Mouse (Mus musculus): Measurements from ENCODE around the gene Chid1. TPM values are rescaled to one million over a fixed set of nuclear protein-coding genes. Genes with fewer than 3 reads are reported as not detected.

Chid1 gene
- polyA plus RNA-seq (2015; fragmentation: Nextera tagmentation; extraction: Ambion mirVana) = 36.6 and 45.5 TPM in 2 replicates

DNA sequence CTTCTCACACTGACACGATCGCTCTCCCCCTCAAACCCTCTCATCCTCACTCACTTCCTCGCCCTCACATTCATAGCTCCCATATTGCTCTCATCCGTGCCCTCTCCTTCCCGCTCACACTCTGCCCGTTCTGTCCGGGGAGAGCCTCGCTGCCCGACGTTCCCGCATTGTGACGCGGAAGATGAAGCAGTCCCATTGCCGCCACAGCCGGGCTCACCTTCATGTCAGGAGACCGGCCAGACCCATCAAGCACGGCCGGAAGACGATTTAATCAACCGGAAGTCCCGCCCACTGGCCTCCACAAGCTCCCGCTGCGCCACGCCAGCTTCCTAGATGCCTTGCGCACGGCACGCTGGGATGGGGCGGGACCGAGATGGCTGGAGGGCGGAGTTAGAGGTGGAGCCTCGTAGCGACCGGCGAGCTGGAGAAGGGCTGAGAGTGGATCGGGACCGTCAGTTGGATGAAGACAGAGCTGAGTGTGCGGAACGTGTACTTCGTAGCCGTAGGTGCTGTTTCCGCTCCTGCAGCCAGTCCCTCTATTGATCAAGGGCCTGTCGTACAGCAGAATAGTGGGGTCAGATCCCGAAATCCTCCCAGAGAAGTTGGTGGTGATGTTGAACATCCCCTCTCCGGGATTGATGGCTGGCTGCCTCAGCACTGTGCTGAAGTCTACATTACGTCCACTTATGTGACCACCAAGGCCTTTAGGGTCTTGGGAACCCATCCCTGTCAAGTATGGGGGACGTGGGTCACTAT, at the start of gene Chid1:
Gene Chid1, minus strand, starts transcription at position 302 of the 756 bp plus-strand sequence.
- Histone ChIP-seq H3K9me3 (no peaks in the 10 kb centered on the region), H3K27ac (peak within 1 kb of the TSS; percentile 88), H3K36me3 (no peaks in the 10 kb centered on the region; the same call in 1 of the 2 replicates), H3K9ac (peak within 1 kb of the TSS; percentile 86), H3K4me3 (peak within 1 kb of the TSS; percentile 67), H3K4me2 (peak within 1 kb of the TSS; percentile 81), H3K27me3 (0 out of 2 replicates have a peak, but pooled peaks cover 4% of the 10 kb centered on the region), H3K4me1 (replicated peaks) (peaks cover 26% of the 10 kb centered on the region)
- ATAC-seq (ENCODE audit: low FRiP score) = peak; percentile 96
- WGBS = 1% methylated on average over 46 of the region's 46 CpGs

DNA sequence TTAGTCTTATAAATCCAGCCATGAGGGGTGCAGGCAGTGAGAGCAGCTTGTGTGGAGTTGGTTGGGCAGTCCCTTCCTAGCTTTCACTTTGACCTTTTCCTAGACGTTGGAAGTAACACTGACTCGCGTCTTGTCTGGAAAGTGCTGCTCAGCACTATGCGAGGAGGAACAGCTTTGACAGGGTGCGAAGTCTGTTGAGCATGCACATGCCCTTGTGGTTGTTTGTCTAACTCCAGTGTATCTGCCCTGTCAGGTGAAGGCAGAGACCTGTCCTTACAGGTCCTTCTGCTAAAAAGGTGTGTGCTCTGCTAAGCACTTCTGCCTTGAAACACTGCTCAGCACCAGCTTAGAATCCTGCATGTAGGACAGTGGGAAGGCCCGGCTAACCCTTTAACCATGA, 49.2 kb upstream of the Chid1 start:
- H3K9me3 ChIP-seq = no peaks in the 10 kb centered on the region
- no peak overlapping the region for H3K4me2 ChIP-seq
- no peak overlapping the region for H3K4me3 ChIP-seq
- no peak for ATAC-seq (ENCODE audit: low FRiP score)
- 96% methylated on average over 6 of the region's 6 CpGs for WGBS
- H3K27me3 ChIP-seq = no peaks in the 10 kb centered on the region
- no peak overlapping the region for H3K27ac ChIP-seq
- H3K4me1 ChIP-seq (replicated peaks) = no peaks in the 10 kb centered on the region
- no peak overlapping the region for H3K9ac ChIP-seq
- H3K36me3 ChIP-seq = peaks cover 42% of the 10 kb centered on the region

DNA sequence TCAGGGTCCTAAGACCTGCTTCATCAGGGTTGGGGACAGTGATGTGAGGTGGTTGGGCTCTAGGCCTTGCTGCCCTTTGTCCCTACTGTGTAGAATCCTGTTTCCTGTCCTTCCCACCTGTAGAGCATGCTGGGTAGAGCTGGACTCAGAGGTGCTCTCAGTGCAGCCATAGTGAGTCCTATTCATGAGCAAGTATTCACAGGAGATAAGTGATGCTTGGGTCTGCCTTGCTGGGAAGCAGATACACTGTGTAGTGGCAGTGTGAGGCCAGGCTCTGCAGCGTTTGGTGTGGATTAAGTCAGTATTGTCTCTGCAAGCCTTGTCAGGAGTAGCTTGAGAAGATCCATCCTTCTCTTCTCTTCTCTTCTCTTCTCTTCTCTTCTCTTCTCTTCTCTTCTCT, 46.2 kb upstream of the Chid1 start:
- Histone ChIP-seq H3K4me1 (replicated peaks) (no peaks in the 10 kb centered on the region), H3K36me3 (peaks cover 27% of the 10 kb centered on the region), H3K9me3 (no peaks in the 10 kb centered on the region), H3K9ac (no peak overlapping the region), H3K4me3 (no peak overlapping the region), H3K27ac (no peak overlapping the region), H3K4me2 (no peak overlapping the region), H3K27me3 (no peaks in the 10 kb centered on the region)
- 84% methylated on average over 1 of the region's 1 CpGs for WGBS
- no peak for ATAC-seq (ENCODE audit: low FRiP score)

DNA sequence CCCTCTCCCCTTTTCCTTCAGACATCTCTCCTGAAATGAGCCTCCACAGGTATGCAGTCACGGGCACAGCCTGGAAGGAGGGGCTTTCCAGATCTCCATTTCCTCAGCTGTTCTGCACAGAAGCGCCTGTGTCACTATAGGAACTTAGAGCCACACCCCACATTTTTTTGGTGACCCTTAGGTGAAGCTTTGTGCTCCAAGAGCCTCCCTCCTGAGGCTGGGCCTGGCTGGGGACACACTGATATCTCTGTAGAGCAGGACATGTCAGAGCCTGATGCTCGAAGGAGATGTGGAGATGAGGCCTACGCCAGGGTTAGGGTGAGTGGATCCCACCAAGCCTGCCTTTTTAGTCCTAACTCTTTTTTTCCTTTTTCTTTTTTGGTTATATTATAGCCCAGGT, 45.6 kb upstream of the Chid1 start:
- H3K27ac ChIP-seq = no peak overlapping the region
- WGBS = 88% methylated on average over 4 of the region's 4 CpGs
- H3K9me3 ChIP-seq = no peaks in the 10 kb centered on the region
- H3K9ac ChIP-seq = no peak overlapping the region
- H3K4me3 ChIP-seq = no peak overlapping the region
- H3K4me1 ChIP-seq (replicated peaks) = no peaks in the 10 kb centered on the region
- peaks cover 21% of the 10 kb centered on the region for H3K36me3 ChIP-seq
- no peaks in the 10 kb centered on the region for H3K27me3 ChIP-seq
- no peak for ATAC-seq (ENCODE audit: low FRiP score)
- no peak overlapping the region for H3K4me2 ChIP-seq

DNA sequence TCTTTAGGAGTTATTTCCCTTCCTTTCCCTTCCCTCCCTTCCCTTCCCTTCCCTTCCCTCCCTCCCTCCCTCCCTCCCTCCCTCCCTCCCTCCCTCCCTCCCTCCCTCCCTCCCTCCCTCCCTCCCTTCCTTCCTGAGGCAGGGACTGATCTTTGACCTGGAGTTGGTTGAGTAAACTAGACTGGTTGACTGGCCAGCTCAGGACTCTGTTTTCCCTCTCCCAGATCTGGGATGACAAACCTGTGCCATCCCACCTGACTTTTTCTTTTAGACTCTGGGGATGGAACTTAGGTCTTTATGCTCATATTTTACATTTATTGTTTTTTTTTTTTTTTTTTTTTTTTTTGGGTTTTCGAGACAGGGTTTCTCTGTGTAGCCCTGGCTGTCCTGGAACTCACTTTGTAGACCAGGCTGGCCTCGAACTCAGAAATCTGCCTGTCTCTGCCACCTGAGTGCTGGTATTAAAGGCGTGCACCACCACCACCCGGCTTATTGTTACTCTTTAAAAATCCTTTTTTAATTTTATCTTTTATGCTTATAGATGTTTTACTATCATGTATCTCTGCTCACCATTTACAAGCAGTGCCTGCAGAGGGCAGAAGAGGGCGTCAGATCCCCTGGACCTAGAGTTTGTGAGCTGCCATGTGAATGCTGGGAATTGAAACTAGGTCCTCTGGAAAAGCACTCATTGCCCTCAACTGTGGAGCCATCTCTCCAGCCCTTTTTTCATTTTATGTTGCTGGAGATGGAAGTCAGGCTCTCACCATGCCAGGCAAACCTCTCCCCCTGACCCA, 44.6 kb upstream of the Chid1 start:
- no peaks in the 10 kb centered on the region for H3K9me3 ChIP-seq
- H3K27ac ChIP-seq = no peak overlapping the region
- no peak overlapping the region for H3K4me2 ChIP-seq
- no peak overlapping the region for H3K4me3 ChIP-seq
- no peak overlapping the region for H3K9ac ChIP-seq
- H3K27me3 ChIP-seq = no peaks in the 10 kb centered on the region
- no peaks in the 10 kb centered on the region for H3K4me1 ChIP-seq (replicated peaks)
- peaks cover 14% of the 10 kb centered on the region for H3K36me3 ChIP-seq
- WGBS = 91% methylated on average over 4 of the region's 5 CpGs
- no peak for ATAC-seq (ENCODE audit: low FRiP score)

DNA sequence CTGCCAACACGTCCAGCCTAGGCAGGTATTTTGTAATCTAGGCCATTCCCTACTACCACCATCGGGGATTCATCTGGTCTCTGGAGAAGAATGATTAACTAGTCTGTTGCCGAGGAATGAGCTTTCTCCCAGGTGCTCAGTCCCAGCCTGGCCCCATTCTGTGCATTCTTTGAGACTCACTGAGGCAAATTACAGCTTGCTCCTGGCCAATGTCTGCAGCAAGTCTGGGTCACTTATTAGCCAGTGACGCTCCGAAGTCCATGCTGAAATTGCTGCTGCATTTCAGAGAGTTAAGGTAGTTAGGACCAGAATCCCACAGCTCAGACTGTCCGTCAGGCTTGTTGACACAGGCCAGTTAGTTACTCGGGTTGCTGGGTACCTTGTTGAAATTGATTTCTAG, 41.7 kb upstream of the Chid1 start:
- WGBS = 76% methylated on average over 7 of the region's 7 CpGs
- Histone ChIP-seq H3K4me3 (no peak overlapping the region), H3K4me2 (no peak overlapping the region), H3K4me1 (replicated peaks) (no peaks in the 10 kb centered on the region), H3K9me3 (no peaks in the 10 kb centered on the region), H3K27ac (no peak overlapping the region), H3K9ac (no peak overlapping the region), H3K27me3 (no peaks in the 10 kb centered on the region), H3K36me3 (peaks cover 4% of the 10 kb centered on the region)
- ATAC-seq (ENCODE audit: low FRiP score) = no peak

DNA sequence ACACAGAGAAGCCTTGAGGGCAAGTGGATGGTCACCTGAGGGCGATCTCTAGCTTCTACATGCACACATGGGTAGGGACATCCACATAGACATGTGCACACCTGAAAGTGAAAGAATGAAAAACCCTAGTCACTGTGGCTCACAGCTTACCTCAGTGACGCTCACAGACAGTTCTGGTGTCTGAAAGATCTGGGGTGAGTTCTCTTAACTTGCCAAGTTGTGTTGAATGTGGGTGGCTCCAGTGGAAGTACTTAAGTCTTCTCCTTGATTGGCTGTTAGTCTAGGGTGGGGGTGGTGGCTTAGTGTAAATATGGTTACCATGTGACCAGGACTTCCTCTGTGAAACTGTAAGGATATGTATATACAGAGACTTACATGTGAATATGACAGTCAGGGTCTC, 39.3 kb upstream of the Chid1 start:
- Histone ChIP-seq H3K9ac (no peak overlapping the region), H3K27ac (no peak overlapping the region), H3K27me3 (no peaks in the 10 kb centered on the region), H3K36me3 (no peaks in the 10 kb centered on the region), H3K4me3 (no peak overlapping the region), H3K9me3 (no peaks in the 10 kb centered on the region), H3K4me2 (no peak overlapping the region), H3K4me1 (replicated peaks) (no peaks in the 10 kb centered on the region)
- 98% methylated on average over 2 of the region's 2 CpGs for WGBS
- ATAC-seq (ENCODE audit: low FRiP score) = no peak

DNA sequence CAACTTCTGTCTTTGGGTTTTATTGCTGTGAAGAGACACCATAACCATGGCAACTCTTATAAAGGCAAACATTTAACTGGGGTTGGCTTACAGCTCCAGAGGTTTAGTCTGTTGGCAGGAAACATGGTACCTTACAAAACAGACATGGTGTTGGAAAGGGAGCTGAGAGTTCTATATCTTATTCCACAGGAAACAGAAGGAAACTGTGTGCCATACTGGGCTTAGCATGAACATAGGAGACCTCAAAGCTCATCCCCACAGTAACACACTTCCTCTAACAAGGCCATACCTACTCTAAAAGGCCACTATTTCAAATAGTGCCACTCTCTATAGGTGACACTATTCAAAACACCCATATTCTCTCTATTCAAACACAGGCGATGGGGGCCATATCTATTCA, 38.9 kb upstream of the Chid1 start:
- WGBS = 90% methylated on average over 1 of the region's 1 CpGs
- Histone ChIP-seq H3K9ac (no peak overlapping the region), H3K9me3 (no peaks in the 10 kb centered on the region), H3K4me1 (replicated peaks) (no peaks in the 10 kb centered on the region), H3K36me3 (no peaks in the 10 kb centered on the region), H3K4me3 (no peak overlapping the region), H3K27ac (no peak overlapping the region), H3K4me2 (no peak overlapping the region), H3K27me3 (no peaks in the 10 kb centered on the region)
- no peak for ATAC-seq (ENCODE audit: low FRiP score)

DNA sequence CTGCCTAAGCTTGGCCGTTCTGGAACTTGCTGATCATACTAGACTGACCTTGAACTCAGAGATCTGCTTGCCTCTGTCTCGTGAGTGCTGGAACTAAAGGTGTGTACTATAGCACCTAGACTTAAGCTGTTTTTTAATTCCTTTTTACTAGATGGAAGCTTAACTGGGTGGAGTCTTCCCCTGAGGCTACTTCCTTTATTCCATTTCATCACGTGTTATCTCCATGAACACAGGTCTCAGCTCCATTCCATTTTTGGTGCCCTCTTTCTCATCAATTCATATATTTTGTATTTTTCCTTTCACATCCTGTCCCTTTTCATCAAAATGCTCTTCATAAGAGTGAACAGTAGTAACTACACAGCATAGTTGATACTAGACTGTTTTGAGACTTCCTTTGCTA, 38.1 kb upstream of the Chid1 start:
- ATAC-seq (ENCODE audit: low FRiP score) = no peak
- Histone ChIP-seq H3K27me3 (no peaks in the 10 kb centered on the region), H3K4me1 (replicated peaks) (no peaks in the 10 kb centered on the region), H3K4me3 (no peak overlapping the region), H3K27ac (no peak overlapping the region), H3K4me2 (no peak overlapping the region), H3K36me3 (no peaks in the 10 kb centered on the region), H3K9me3 (no peaks in the 10 kb centered on the region), H3K9ac (no peak overlapping the region)
- 91% methylated on average over 3 of the region's 3 CpGs for WGBS

DNA sequence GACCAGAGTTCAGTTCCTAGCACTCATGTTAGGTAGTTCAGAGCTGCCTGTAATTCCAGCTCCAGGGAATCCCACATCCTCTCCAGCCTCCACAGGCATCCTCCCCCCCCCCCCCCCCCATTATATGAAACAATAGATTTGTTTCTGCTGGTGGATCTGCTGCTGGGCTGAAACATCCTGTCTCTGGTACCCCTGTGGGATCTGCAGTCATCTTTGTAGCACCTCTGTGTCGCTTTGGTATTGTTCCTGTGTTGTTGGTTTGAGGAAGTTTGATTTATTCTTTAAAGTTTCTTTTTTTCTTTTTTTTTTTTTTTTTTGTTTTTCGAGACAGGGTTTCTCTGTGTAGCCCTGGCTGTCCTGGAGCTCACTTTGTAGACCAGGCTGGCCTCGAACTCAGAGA, 35.8 kb upstream of the Chid1 start:
- Histone ChIP-seq H3K9me3 (no peaks in the 10 kb centered on the region), H3K4me2 (no peak overlapping the region), H3K4me3 (no peak overlapping the region), H3K4me1 (replicated peaks) (no peaks in the 10 kb centered on the region), H3K36me3 (no peaks in the 10 kb centered on the region), H3K27me3 (no peaks in the 10 kb centered on the region), H3K9ac (no peak overlapping the region), H3K27ac (no peak overlapping the region)
- WGBS = 86% methylated on average over 3 of the region's 3 CpGs
- no peak for ATAC-seq (ENCODE audit: low FRiP score)

DNA sequence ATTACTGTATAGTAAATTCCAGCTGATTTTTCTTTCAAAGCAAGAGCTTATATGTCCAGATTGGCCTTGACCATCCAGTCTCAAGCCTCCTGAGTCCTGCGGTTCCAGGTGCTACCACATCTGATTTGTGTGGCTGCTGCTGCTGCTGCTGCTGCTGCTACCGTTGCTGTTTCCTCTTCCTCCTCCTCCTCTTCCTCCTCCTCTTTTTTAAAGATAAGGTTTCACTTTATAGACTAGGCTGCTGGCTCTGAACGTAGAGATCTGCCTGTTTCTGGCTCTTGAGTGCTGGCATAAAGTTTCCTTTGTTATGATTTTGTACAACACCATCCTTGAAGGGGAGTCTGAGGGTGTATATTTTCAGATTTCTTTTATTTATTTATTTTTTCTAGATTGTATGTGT, 34.4 kb upstream of the Chid1 start:
- H3K4me1 ChIP-seq (replicated peaks) = peaks cover 3% of the 10 kb centered on the region; the same call in 1 of the 2 replicates
- no peaks in the 10 kb centered on the region for H3K27me3 ChIP-seq
- no peaks in the 10 kb centered on the region for H3K9me3 ChIP-seq
- no peak overlapping the region for H3K9ac ChIP-seq
- no peaks in the 10 kb centered on the region for H3K36me3 ChIP-seq
- no peak for ATAC-seq (ENCODE audit: low FRiP score)
- H3K27ac ChIP-seq = no peak overlapping the region
- no peak overlapping the region for H3K4me3 ChIP-seq
- H3K4me2 ChIP-seq = no peak overlapping the region
- 87% methylated on average over 3 of the region's 3 CpGs for WGBS

DNA sequence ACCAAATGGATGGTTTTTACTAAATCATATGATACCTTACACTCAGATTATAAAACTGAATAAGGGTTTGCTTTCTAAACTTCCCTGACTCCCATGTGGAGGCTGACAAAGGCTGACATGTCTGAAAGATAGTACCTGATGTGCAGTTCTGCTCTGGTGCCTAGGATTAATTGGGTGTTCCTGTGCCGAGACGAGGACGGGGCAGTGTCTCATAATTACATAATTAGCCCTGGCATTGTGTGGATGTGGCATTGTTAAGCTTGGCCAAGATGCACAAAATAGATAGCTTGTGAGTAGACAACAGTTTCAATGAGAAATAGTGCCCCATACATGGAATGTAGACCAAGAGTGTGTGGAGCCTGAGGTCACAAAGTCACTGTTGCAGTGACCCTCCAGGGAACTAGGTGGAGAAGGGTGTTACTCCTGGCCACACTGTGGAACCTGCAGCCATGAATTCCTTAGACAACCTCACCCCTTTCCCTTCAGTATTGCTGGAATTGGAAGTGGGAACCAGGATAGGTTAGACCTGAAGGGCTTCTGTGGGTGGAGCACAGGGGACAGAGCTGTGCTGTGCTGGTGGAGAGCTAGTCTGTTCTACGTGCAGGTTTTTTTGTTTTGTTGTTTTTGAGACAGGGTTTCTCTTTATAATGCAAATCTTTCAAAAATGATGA, 31.1 kb upstream of the Chid1 start:
- H3K27me3 ChIP-seq = no peaks in the 10 kb centered on the region
- no peaks in the 10 kb centered on the region for H3K9me3 ChIP-seq
- H3K4me1 ChIP-seq (replicated peaks) = peaks cover 27% of the 10 kb centered on the region
- H3K4me3 ChIP-seq = no peak overlapping the region
- no peak overlapping the region for H3K9ac ChIP-seq
- ATAC-seq (ENCODE audit: low FRiP score) = no peak
- no peak overlapping the region for H3K27ac ChIP-seq
- WGBS = 65% methylated on average over 4 of the region's 4 CpGs
- H3K36me3 ChIP-seq = no peaks in the 10 kb centered on the region
- H3K4me2 ChIP-seq = no peak overlapping the region
